ENCODE assay signal across 9 mouse cellular contexts in genomic region chr10:80585581-80585980, GRCm38 (mm10). TPM values are rescaled to one million over a fixed set of nuclear protein-coding genes. Genes with fewer than 3 reads are reported as not detected.
A peak's percentile ranks its signal among the peaks of the same experiment; 100 is the strongest.
DNase-seq lines count a peak whose midpoint lies in the region; ATAC-seq and TF ChIP-seq lines count a peak whose summit lies in the region.
"Had no signal": no experiment of that assay in that cellular context is flagged by ENCODE, and none has a peak within 500 bp of the region (broad histone marks: within the 10 kb centered on the region; RNA-seq: fewer than 3 reads in every experiment).

No protein-coding gene starts in this region.

- no peak for ATAC-seq in hindbrain, embryonic 13.5 days (ENCODE audit: low FRiP score)
- no peak for ATAC-seq in lung, postnatal 0 days
- no peak for ATAC-seq in intestine, embryonic 15.5 days
- ATAC-seq in neural tube, embryonic 12.5 days (ENCODE audit: low FRiP score, low read depth) = no peak

- 95% methylated on average over 8 of the region's 8 CpGs for WGBS in hindbrain, embryonic 13.5 days
- WGBS in hindbrain, embryonic 10.5 days = 94% methylated on average over 8 of the region's 8 CpGs
- WGBS in lung, postnatal 0 days = 81% methylated on average over 8 of the region's 8 CpGs
- WGBS in intestine, embryonic 15.5 days = 89% methylated on average over 8 of the region's 8 CpGs
- WGBS in neural tube, embryonic 12.5 days = 97% methylated on average over 8 of the region's 8 CpGs

- peak overlapping the region; percentile 10; the same call in 1 of the 2 replicates for H3K4me2 ChIP-seq in hindbrain, embryonic 13.5 days
- peak overlapping the region; percentile 51 for H3K4me2 ChIP-seq in lung, postnatal 0 days (replicated peaks; ENCODE audit: low read depth, low read length)
- H3K4me2 ChIP-seq in intestine, embryonic 15.5 days (replicated peaks) = peak overlapping the region; percentile 29
- peak overlapping the region; percentile 9; the same call in 1 of the 2 replicates for H3K4me2 ChIP-seq in neural tube, embryonic 12.5 days (replicated peaks)

- H3K4me3 ChIP-seq in hindbrain, embryonic 13.5 days = no peak overlapping the region
- no peak overlapping the region for H3K4me3 ChIP-seq in hindbrain, embryonic 10.5 days
- no peak overlapping the region for H3K4me3 ChIP-seq in lung, postnatal 0 days (ENCODE audit: low read depth, low read length)
- H3K4me3 ChIP-seq in intestine, embryonic 15.5 days (replicated peaks) = no peak overlapping the region
- H3K4me3 ChIP-seq in neural tube, embryonic 12.5 days = no peak overlapping the region

- H3K4me1 ChIP-seq in hindbrain, embryonic 13.5 days (replicated peaks) = peaks cover 33% of the 10 kb centered on the region
- peaks cover 58% of the 10 kb centered on the region for H3K4me1 ChIP-seq in hindbrain, embryonic 10.5 days (replicated peaks)
- H3K4me1 ChIP-seq in lung, postnatal 0 days (ENCODE audit: insufficient read depth, low read depth, low read length) = peaks cover 22% of the 10 kb centered on the region; the same call in 1 of the 2 replicates
- H3K4me1 ChIP-seq in intestine, embryonic 15.5 days (replicated peaks) = peaks cover 36% of the 10 kb centered on the region
- H3K4me1 ChIP-seq in neural tube, embryonic 12.5 days = peaks cover 30% of the 10 kb centered on the region

- H3K9ac ChIP-seq in hindbrain, embryonic 13.5 days = peak overlapping the region; percentile 46; the same call in 1 of the 2 replicates
- no peak overlapping the region for H3K9ac ChIP-seq in lung, postnatal 0 days (replicated peaks; ENCODE audit: low read depth)
- no peak overlapping the region for H3K9ac ChIP-seq in intestine, embryonic 15.5 days
- H3K9ac ChIP-seq in neural tube, embryonic 12.5 days = 0 out of 2 replicates have a peak overlapping the region, but pooled peaks have one; percentile 17

- no peaks in the 10 kb centered on the region for H3K9me3 ChIP-seq in hindbrain, embryonic 13.5 days
- H3K9me3 ChIP-seq in hindbrain, embryonic 10.5 days = no peaks in the 10 kb centered on the region
- no peaks in the 10 kb centered on the region for H3K9me3 ChIP-seq in lung, postnatal 0 days (ENCODE audit: low read length)
- no peaks in the 10 kb centered on the region for H3K9me3 ChIP-seq in intestine, embryonic 15.5 days
- H3K9me3 ChIP-seq in neural tube, embryonic 12.5 days = no peaks in the 10 kb centered on the region

- TF ChIP-seq CTCF in lung, postnatal 0 days (IDR thresholded peaks at IDR 0.05) = no peak

- DNase-seq in hindbrain, embryonic 10.5 days (ENCODE audit: low spot score) = no peak
- DNase-seq in lung, postnatal 0 days (ENCODE audit: low spot score) = no peak
- no peak for DNase-seq in lung, postnatal 36 days
- no peak for DNase-seq in urinary bladder, adult 2 months (ENCODE audit: low spot score)
- DNase-seq in frontal cortex, postnatal 10 days (ENCODE audit: low spot score in 2 of 2) = no peak
- DNase-seq: kidney, adult 8-10 months had no signal

- H3K36me3 ChIP-seq in hindbrain, embryonic 13.5 days = peaks cover 44% of the 10 kb centered on the region
- peaks cover 51% of the 10 kb centered on the region for H3K36me3 ChIP-seq in hindbrain, embryonic 10.5 days
- H3K36me3 ChIP-seq in lung, postnatal 0 days (ENCODE audit: insufficient read depth, low read length) = no peaks in the 10 kb centered on the region
- H3K36me3 ChIP-seq in intestine, embryonic 15.5 days = peaks cover 16% of the 10 kb centered on the region
- H3K36me3 ChIP-seq in neural tube, embryonic 12.5 days = peaks cover 41% of the 10 kb centered on the region

- TF ChIP-seq EP300 in lung, postnatal 0 days (IDR thresholded peaks at IDR 0.05) = no peak

- no peak overlapping the region for H3K27ac ChIP-seq in hindbrain, embryonic 13.5 days
- H3K27ac ChIP-seq in hindbrain, embryonic 10.5 days = no peak overlapping the region
- no peak overlapping the region for H3K27ac ChIP-seq in lung, postnatal 0 days (ENCODE audit: low read length)
- no peak overlapping the region for H3K27ac ChIP-seq in intestine, embryonic 15.5 days
- H3K27ac ChIP-seq in neural tube, embryonic 12.5 days = no peak overlapping the region

- no peaks in the 10 kb centered on the region for H3K27me3 ChIP-seq in hindbrain, embryonic 13.5 days
- H3K27me3 ChIP-seq in hindbrain, embryonic 10.5 days (ENCODE audit: insufficient read depth, poor library complexity, severe bottlenecking) = no peaks in the 10 kb centered on the region
- no peaks in the 10 kb centered on the region for H3K27me3 ChIP-seq in lung, postnatal 0 days (replicated peaks; ENCODE audit: insufficient read depth, low read length)
- H3K27me3 ChIP-seq in intestine, embryonic 15.5 days (replicated peaks) = no peaks in the 10 kb centered on the region
- H3K27me3 ChIP-seq in neural tube, embryonic 12.5 days (replicated peaks) = no peaks in the 10 kb centered on the region

RNA-seq across cellular contexts. Expression of gene Abhd17a, which starts 4.6 kb away (rescaled TPM):
- 93.8 and 96.2 TPM in 2 replicates for polyA plus RNA-seq in hindbrain, embryonic 13.5 days (2015; fragmentation: Nextera tagmentation; extraction: Ambion mirVana)
- 89.1 and 109 TPM in 2 replicates for polyA plus RNA-seq in hindbrain, embryonic 10.5 days (2016; fragmentation: Nextera tagmentation; extraction: Ambion mirVana)
- 105 and 106 TPM in 2 replicates for polyA plus RNA-seq in lung, postnatal 0 days (2015; fragmentation: Nextera tagmentation; extraction: Ambion mirVana)
- polyA plus RNA-seq in intestine, embryonic 15.5 days (2015; fragmentation: Nextera tagmentation; extraction: Ambion mirVana) = 95.7 and 101 TPM in 2 replicates
- polyA plus RNA-seq in neural tube, embryonic 12.5 days (2016; fragmentation: Nextera tagmentation; extraction: Ambion mirVana) = 126 and 127 TPM in 2 replicates
- polyA plus RNA-seq in urinary bladder, adult 2 months (2012; rRNA removed) = 66.0 and 67.1 TPM in 2 replicates

RNA-seq across cellular contexts. Expression of gene Klf16, which starts 8.5 kb away (rescaled TPM):
- 4.6 and 4.9 TPM in 2 replicates for polyA plus RNA-seq in hindbrain, embryonic 13.5 days (2015; fragmentation: Nextera tagmentation; extraction: Ambion mirVana)
- polyA plus RNA-seq in hindbrain, embryonic 10.5 days (2016; fragmentation: Nextera tagmentation; extraction: Ambion mirVana) = 6.9 and 7.3 TPM in 2 replicates
- polyA plus RNA-seq in lung, postnatal 0 days (2015; fragmentation: Nextera tagmentation; extraction: Ambion mirVana) = 7.1 and 7.2 TPM in 2 replicates
- polyA plus RNA-seq in intestine, embryonic 15.5 days (2015; fragmentation: Nextera tagmentation; extraction: Ambion mirVana) = 8.3 TPM in 2 replicates
- polyA plus RNA-seq in neural tube, embryonic 12.5 days (2016; fragmentation: Nextera tagmentation; extraction: Ambion mirVana) = 7.3 and 7.5 TPM in 2 replicates
- 11.5 and 11.8 TPM in 2 replicates for polyA plus RNA-seq in urinary bladder, adult 2 months (2012; rRNA removed)

RNA-seq across cellular contexts. Expression of gene Scamp4, which starts 17.1 kb away (rescaled TPM):
- polyA plus RNA-seq in hindbrain, embryonic 13.5 days (2015; fragmentation: Nextera tagmentation; extraction: Ambion mirVana) = 65.1 and 67.5 TPM in 2 replicates
- 89.9 and 92.0 TPM in 2 replicates for polyA plus RNA-seq in hindbrain, embryonic 10.5 days (2016; fragmentation: Nextera tagmentation; extraction: Ambion mirVana)
- polyA plus RNA-seq in lung, postnatal 0 days (2015; fragmentation: Nextera tagmentation; extraction: Ambion mirVana) = 56.9 and 59.3 TPM in 2 replicates
- 105 and 114 TPM in 2 replicates for polyA plus RNA-seq in intestine, embryonic 15.5 days (2015; fragmentation: Nextera tagmentation; extraction: Ambion mirVana)
- 60.8 and 63.9 TPM in 2 replicates for polyA plus RNA-seq in neural tube, embryonic 12.5 days (2016; fragmentation: Nextera tagmentation; extraction: Ambion mirVana)
- polyA plus RNA-seq in urinary bladder, adult 2 months (2012; rRNA removed) = 40.3 and 46.2 TPM in 2 replicates

RNA-seq across cellular contexts. Expression of gene Adat3, which starts 17.1 kb away (rescaled TPM):
- 4.4 and 6.4 TPM in 2 replicates for polyA plus RNA-seq in hindbrain, embryonic 13.5 days (2015; fragmentation: Nextera tagmentation; extraction: Ambion mirVana)
- polyA plus RNA-seq in hindbrain, embryonic 10.5 days (2016; fragmentation: Nextera tagmentation; extraction: Ambion mirVana) = 11.0 and 11.3 TPM in 2 replicates
- 3.5 and 4.8 TPM in 2 replicates for polyA plus RNA-seq in lung, postnatal 0 days (2015; fragmentation: Nextera tagmentation; extraction: Ambion mirVana)
- 6.4 and 6.6 TPM in 2 replicates for polyA plus RNA-seq in intestine, embryonic 15.5 days (2015; fragmentation: Nextera tagmentation; extraction: Ambion mirVana)
- polyA plus RNA-seq in neural tube, embryonic 12.5 days (2016; fragmentation: Nextera tagmentation; extraction: Ambion mirVana) = 5.4 and 6.7 TPM in 2 replicates
- polyA plus RNA-seq in urinary bladder, adult 2 months (2012; rRNA removed) = 3.8 and 4.3 TPM in 2 replicates

RNA-seq across cellular contexts. Expression of gene Gm49322, which starts 20.2 kb away (rescaled TPM):
- polyA plus RNA-seq in hindbrain, embryonic 13.5 days (2015; fragmentation: Nextera tagmentation; extraction: Ambion mirVana) = 3.1 and 3.3 TPM in 2 replicates
- polyA plus RNA-seq in hindbrain, embryonic 10.5 days (2016; fragmentation: Nextera tagmentation; extraction: Ambion mirVana) = 4.6 and 5.5 TPM in 2 replicates
- 0.98 and 1.1 TPM in 2 replicates for polyA plus RNA-seq in lung, postnatal 0 days (2015; fragmentation: Nextera tagmentation; extraction: Ambion mirVana)
- polyA plus RNA-seq in intestine, embryonic 15.5 days (2015; fragmentation: Nextera tagmentation; extraction: Ambion mirVana) = 3.9 and 4.1 TPM in 2 replicates
- 3.6 and 6.0 TPM in 2 replicates for polyA plus RNA-seq in neural tube, embryonic 12.5 days (2016; fragmentation: Nextera tagmentation; extraction: Ambion mirVana)
- 1.3 and 1.6 TPM in 2 replicates for polyA plus RNA-seq in urinary bladder, adult 2 months (2012; rRNA removed)

Comparison
In these comparisons a context has a peak if more than half of its experiments do, and no peak if none do; other contexts are left out.
1. H3K9ac ChIP-seq: peak in hindbrain, embryonic 13.5 days (single experiment) and neural tube, embryonic 12.5 days (single experiment); none in lung, postnatal 0 days (single experiment) and intestine, embryonic 15.5 days (single experiment).
2. Peak in every context shown above with its lines, with median percentiles within 50 percentile points of each other: H3K4me2 ChIP-seq.